Mouse (Mus musculus) embryo, embryonic 11.5 days (tissue): Measurements from ENCODE around the gene Mtx1.
"Not testable (repeated sequence)": the region's sequence is repeated elsewhere in the genome, so short reads cannot be mapped to it uniquely, and the experiment has no call there.

Experiments
- DNase-seq: peaks from one replicate; pipeline ENCODE4 v3.0.0-alpha.2; 2012; ENCODE audit warnings: low read depth, low spot score

The Mtx1 gene

GRCm38 (mm10) chr3:89183058-89183958 is 43.6 kb downstream of the Mtx1 start, which contains the start of gene Fam189b:
TSS of gene Fam189b (plus strand) at chr3:89183143.
- DNase-seq, result peak; percentile 81

- DNase-seq, result no peak
These were observed 44.3 kb downstream of the Mtx1 start for GRCm38 (mm10) chr3:89182531-89183057.

- no peak for DNase-seq
These were observed 45.0 kb downstream of the Mtx1 start for GRCm38 (mm10) chr3:89181749-89182500.

GRCm38 (mm10) chr3:89179056-89179455 is 47.8 kb downstream of the Mtx1 start:
- no peak for DNase-seq

- DNase-seq, result no peak
These were observed 48.8 kb downstream of the Mtx1 start for GRCm38 (mm10) chr3:89178107-89178385.

- peak; percentile 95 for DNase-seq
These were observed 49.4 kb downstream of the Mtx1 start, which contains the start of gene Scamp3 for GRCm38 (mm10) chr3:89177242-89178106. TSS of gene Scamp3 (plus strand) at chr3:89177473.

- no peak for DNase-seq
These were observed 50.5 kb downstream of the Mtx1 start for GRCm38 (mm10) chr3:89176421-89176820.

GRCm38 (mm10) chr3:89175544-89175943 is 51.3 kb downstream of the Mtx1 start:
- DNase-seq, result no peak

- no peak for DNase-seq
These were observed 52.0 kb downstream of the Mtx1 start for GRCm38 (mm10) chr3:89174844-89175243.

- DNase-seq, result no peak
These were observed 59.9 kb downstream of the Mtx1 start for GRCm38 (mm10) chr3:89166945-89167344.

- no peak for DNase-seq
These were observed 61.5 kb downstream of the Mtx1 start for GRCm38 (mm10) chr3:89165268-89165870.

- peak; percentile 85 for DNase-seq
These were observed 62.2 kb downstream of the Mtx1 start, which contains the start of gene Clk2 for GRCm38 (mm10) chr3:89164506-89165267. TSS of gene Clk2 (plus strand) at chr3:89164795.

- DNase-seq, result no peak
These were observed 63.1 kb downstream of the Mtx1 start for GRCm38 (mm10) chr3:89163643-89164245.

GRCm38 (mm10) chr3:89163123-89163522 is 63.8 kb downstream of the Mtx1 start:
- no peak for DNase-seq

- DNase-seq, result no peak
These were observed 65.1 kb downstream of the Mtx1 start for GRCm38 (mm10) chr3:89161786-89162185.

- DNase-seq, result not testable (repeated sequence)
These were observed 65.7 kb downstream of the Mtx1 start for GRCm38 (mm10) chr3:89161207-89161606.

- DNase-seq, result peak; percentile 68
These were observed 67.1 kb downstream of the Mtx1 start, which contains the start of gene Hcn3 for GRCm38 (mm10) chr3:89159616-89160344. TSS of gene Hcn3 (minus strand) at chr3:89160196.

- DNase-seq, result peak; percentile 59
These were observed 67.7 kb downstream of the Mtx1 start for GRCm38 (mm10) chr3:89159211-89159610.
